Mouse (Mus musculus) layer of hippocampus, adult 2 months (tissue): ENCODE measurements at regions not wholly inside any gene's neighbourhood (a gene's known extent, or its start where the extent isn't known, plus 50 kb on each side); places are given as distances from the start of the nearest gene placed in this dataset.

Experiments used
- DNase-seq, 2 experiments: peaks; one replicate each; pipeline ENCODE4 v3.0.0; 2022; ENCODE audit warnings: low spot score in 2 of 2
- H3K27ac ChIP-seq: fragments of 200-600 bp; 2 replicates; pipeline ENCODE4 v1.8.1; 2022
- H3K4me3 ChIP-seq: fragments of 200-600 bp; 2 replicates; pipeline ENCODE4 v1.8.1; 2022; ENCODE audit warnings: mild to moderate bottlenecking
- CTCF ChIP-seq: fragments of 200-600 bp; conservative IDR thresholded peaks from 2 replicates; pipeline ENCODE4 v1.8.1; 2022; ENCODE audit warnings: antibody characterized with exemption, mild to moderate bottlenecking, moderate library complexity

DNA sequence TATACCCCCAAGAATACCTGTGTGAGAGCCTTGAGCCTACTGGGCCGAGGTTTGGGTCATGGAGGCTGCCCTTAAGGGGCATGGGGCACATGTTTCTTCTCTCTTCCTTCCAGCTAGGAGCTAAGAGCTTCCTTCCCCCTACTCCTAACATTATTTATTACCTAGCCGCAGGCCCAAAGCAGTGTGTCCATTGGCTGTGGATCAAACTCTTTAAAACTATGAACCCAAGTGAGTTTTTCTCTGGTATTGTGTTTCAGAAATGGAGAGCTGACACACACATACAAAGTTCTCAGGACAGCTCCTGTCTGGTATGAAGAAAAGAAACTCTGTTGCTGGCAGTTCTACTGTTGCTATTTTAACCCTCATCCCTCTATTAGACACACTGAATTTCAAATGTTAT lies 279.9 kb downstream of the Tbc1d1 start:
- H3K4me3 ChIP-seq: no peak overlapping the region
- TF ChIP-seq CTCF: no peak
- DNase-seq: no peak
- H3K27ac ChIP-seq: no peak overlapping the region

DNA sequence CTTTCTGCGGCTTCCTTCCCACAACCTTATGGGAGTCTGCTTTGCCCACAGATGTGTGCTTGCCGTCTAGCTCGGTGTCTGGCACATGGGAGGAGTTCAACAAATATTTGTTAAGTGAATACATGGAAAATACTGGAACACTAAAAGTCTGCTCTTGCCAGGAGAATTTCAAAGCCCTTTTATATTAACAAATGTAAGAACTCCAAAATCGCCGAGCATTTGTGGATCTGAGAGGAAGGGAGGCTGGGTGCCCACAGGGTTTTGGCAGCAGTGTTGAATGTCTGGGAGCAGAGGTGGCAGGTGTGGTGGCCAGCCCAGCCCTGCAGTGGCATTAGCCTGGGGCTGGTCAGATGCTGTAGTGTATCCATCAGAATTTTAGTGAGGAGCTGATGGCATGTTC lies 281.6 kb downstream of the Tbc1d1 start:
- no peak for DNase-seq
- no peak for TF ChIP-seq CTCF
- Histone ChIP-seq H3K27ac (no peak overlapping the region), H3K4me3 (no peak overlapping the region)

DNA sequence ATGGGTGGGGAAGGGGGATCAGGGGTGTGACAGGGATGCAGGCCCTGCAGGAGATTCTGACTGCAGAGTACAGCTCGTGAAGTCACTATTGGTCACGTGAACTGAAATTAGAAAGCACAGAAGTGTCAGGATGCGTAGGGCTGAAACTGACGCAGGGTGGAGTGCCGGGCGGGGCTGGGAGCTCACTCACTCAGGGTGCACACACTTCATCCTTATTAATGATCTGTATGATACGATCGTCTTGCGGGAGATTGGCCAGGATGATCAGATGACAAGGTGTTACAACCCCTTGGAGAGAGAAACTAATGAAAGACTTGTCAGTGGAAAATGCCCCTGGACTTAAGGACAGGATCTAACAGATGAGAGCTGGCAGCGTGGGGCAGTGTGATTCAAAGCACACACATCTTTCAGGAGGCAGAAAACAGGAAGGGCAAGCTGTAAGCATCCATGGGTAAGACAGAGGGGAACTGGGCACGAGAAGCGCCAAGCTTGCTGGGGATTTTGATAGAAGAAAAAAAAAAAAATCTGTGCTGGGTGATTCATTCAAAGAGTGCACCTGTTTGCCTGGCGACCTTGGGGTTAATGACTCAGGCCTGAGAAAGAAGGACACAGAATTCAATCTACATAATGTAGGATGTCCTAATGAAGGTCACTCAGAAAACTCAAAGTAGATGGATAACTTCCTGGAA lies 282.5 kb downstream of the Tbc1d1 start:
- Histone ChIP-seq H3K4me3 (no peak overlapping the region), H3K27ac (no peak overlapping the region)
- TF ChIP-seq CTCF: no peak
- no peak for DNase-seq

DNA sequence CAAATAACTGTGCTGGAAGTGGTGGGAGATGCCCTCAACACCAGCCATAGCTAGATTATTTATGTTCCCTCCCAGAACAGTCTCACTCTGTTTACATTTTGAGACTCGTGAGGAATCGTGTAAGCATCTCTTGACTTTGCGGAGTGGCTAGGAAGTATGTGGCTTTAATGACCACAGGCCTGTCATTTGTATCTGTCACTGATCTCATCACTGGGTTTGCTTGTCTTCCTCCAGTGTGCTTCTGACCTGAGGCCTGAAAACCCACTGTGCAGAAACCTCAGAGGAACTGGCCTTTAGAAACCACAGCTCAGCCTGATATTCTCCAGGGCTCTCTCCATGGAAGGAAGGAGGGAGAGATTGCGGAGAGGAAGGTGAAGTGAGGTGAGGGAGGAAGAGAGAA lies 291.7 kb downstream of the Tbc1d1 start:
- no peak for TF ChIP-seq CTCF
- Histone ChIP-seq H3K4me3 (no peak overlapping the region), H3K27ac (no peak overlapping the region)
- no peak for DNase-seq

DNA sequence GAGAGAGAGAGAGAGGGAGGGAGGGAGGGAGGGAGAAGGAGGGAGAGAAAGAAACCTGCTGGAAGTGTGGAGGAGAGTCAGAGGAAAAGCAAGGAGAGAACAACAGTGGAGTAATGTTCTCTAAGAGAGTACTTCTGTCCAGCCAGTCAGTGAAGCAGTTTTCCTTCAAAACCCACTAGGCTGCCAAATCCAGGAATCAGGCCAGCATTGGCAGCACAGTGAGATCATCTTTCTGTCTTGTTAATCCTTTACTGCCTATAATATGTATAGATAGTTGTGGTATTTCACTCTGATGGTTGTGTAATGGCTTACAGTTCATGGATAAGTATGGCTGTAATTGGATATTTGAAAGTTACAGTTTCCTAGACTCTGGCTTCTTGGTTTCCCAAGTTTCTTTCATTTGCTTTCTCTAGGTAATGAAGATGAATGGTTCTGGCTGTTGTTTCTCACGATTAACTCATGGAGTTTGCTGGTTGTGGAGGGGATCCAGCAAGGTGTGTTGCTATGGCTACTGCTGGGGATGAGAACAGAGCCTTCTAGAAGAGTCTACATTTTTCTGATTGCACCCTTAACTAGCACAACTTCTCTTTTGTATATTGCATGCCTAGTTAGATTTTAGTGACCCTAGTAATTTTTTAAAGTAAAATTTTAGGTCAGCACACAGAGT lies 296.7 kb downstream of the Tbc1d1 start:
- no peak overlapping the region for H3K4me3 ChIP-seq
- DNase-seq: no peak
- no peak for TF ChIP-seq CTCF
- no peak overlapping the region for H3K27ac ChIP-seq

DNA sequence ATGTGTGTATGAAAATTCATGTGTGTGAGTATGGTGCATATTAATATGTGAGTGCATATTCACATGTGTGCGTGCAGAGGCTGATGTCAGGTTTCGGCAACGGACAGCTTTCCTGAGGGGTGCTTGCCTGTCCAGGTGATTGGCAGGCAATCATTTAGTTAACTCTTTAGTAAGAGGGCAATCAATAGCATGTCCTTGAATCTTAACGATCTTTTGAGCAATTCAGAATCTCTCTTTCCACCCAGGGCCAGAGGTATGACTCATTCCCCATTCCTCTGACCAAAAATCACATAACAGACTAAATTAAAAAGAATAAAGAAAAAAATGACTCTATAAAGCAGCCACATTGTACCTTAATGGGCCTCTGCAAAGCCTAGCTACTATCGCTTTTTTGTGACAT lies 303.7 kb downstream of the Tbc1d1 start:
- Histone ChIP-seq H3K4me3 (no peak overlapping the region), H3K27ac (no peak overlapping the region)
- no peak for DNase-seq
- TF ChIP-seq CTCF: no peak

DNA sequence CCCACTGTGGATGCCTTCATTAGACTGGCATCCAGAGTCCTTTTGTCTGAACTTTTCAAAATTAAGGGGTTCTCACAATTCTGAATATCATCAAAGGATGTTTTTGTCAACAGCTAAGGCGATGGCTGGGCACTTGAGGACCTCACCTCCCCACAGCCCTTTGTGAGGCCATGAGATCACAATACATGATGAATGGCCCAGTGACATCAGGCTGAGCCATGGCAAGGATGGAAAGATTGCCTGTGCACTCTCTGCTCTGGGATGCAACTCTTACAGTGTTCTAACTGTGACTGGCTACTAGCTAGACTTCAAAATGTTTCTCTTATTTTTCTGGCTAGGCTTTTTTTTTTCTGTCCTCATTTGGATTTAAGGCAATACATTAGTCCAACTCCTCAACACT lies 304.8 kb downstream of the Tbc1d1 start:
- TF ChIP-seq CTCF: no peak
- Histone ChIP-seq H3K4me3 (no peak overlapping the region), H3K27ac (no peak overlapping the region)
- no peak for DNase-seq

DNA sequence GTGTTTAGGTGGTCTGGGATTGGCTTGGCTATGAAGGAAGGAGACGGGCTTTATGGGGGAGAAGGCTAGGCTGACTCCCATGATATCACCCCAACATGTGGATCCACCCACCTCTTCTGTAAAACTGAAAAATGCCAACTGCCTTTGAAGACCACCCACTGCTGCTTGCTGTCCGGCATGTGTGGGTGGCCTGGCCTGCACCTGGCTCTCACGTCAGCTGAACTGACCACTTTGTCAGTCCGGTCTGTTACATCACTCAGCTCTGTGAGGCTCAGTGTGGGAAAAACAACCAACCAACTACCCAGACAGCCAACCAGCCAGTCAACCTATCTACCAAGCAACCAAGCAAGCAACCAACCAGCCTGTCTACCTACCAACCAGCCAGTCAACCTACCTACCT lies 305.5 kb downstream of the Tbc1d1 start:
- no peak for DNase-seq
- H3K4me3 ChIP-seq: no peak overlapping the region
- H3K27ac ChIP-seq: no peak overlapping the region
- no peak for TF ChIP-seq CTCF

DNA sequence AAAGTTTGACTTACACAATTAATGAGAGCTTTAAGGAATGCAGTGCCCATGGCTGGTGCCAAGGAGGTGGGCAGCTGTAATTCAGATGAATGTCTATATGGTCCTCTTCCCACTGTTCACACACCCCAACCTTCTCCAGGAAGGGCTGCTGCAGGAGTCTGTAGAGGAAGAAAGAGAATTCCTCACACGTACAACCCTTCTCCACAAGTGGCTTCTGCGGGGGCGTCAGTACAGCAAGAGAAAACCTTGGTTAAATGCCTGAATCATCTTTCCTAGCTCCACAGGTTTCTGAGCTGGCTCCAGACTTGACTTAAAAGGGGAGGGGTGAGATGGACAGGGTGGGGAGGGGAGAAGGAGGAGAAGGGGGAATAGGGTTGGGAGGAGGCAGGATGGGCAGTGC lies 306.3 kb downstream of the Tbc1d1 start:
- Histone ChIP-seq H3K4me3 (no peak overlapping the region), H3K27ac (no peak overlapping the region)
- DNase-seq: no peak
- TF ChIP-seq CTCF: no peak

DNA sequence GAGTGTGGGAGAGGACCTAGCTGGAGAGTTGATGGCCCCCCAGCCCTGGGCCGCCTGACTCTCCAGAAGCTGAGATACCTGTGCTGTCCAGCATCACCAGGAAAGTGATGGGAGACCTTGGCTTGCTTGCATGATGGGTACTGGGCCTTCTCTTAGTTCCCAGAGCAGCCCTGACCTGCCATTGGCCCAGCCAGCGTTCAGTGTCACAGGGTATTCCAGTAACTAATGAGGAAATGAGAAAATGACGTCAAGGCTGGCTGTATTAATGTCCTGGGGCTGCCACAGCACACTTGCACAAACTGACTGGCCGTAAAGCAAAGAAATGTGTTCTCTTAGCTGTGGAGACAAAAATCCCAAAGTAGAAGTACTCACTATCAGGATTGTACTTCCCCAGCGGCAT lies 307.5 kb downstream of the Tbc1d1 start:
- Histone ChIP-seq H3K27ac (no peak overlapping the region), H3K4me3 (no peak overlapping the region)
- TF ChIP-seq CTCF: no peak
- DNase-seq: no peak

DNA sequence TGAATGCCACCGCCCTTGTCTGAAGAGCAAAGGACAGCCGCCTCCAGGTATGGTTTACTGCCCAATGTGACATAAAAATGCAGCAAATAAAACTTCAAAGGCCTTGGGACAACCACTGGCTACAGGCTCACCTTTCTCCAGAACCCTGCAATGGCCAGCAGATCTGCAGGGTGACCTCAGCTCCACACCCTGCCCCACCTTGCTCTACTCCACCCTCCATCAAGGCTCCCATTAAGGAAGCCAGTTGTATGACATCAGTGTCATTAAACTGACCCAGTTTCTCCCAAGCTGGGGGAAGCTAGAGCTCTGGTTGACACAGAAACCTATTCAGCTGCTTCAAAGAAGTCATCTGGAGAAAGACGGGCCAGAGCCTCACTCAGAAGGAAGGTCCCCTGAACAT lies 310.2 kb downstream of the Tbc1d1 start:
- DNase-seq: no peak
- H3K27ac ChIP-seq: no peak overlapping the region
- no peak overlapping the region for H3K4me3 ChIP-seq
- no peak for TF ChIP-seq CTCF

DNA sequence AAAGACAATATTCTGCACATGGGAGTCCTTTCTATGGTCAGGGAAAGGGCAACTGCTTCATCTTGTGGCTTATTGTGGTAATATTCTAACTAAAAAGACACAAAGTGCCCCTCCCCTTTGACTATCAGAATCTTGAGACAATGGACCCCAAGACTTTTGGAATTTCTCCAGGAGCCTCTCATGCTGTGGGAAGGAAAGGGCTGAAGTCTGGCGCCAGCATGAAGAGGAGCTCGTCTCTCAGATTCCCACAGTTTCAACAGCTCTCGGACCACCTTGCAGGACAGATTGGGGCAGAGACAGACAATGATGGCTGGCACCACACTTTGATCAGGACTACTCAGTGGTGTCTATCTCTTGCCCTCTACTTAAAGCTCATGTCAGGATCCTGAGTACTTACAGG lies 311.8 kb downstream of the Tbc1d1 start:
- Histone ChIP-seq H3K27ac (no peak overlapping the region), H3K4me3 (no peak overlapping the region)
- DNase-seq: no peak
- TF ChIP-seq CTCF: no peak

DNA sequence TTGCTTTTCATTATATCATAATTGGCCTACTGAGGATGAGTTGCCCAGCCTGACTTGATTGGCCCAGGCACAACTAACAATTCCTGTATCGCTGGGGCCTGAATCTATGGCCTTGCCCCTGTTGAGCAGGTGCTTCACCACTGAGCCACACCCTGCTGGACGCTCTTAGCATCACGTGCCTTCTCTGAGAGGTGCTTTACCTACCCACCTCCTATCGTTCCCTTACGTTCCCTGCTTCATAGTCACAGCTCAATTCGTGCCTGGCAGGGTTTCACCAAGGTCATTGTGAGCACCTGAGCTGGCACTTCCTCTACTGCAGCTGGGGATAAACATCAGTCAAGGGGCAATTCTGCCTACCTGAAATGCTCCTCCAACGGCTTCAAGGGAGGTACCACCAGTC lies 312.2 kb downstream of the Tbc1d1 start:
- H3K4me3 ChIP-seq: no peak overlapping the region
- no peak for TF ChIP-seq CTCF
- H3K27ac ChIP-seq: no peak overlapping the region
- no peak for DNase-seq

DNA sequence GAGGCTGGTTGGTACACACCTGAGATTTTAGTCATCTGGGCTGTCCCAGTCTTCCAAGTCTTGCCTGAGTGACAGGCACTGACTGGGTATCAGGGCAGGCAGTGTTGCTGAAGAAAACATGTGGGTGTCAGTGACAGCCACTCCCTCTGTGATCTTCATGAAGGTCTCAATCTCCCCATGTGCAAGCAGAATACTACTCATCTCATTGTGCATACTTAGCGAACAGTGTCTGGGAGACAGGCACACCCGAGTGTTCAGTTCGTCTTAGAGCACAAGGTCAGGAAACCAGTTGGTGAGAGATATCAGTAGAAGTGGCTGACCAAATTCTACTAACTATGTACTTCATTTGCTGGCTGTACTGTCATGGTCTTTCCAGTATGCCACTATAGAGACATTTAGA lies 315.9 kb downstream of the Tbc1d1 start:
- TF ChIP-seq CTCF: no peak
- no peak overlapping the region for H3K27ac ChIP-seq
- DNase-seq: no peak
- no peak overlapping the region for H3K4me3 ChIP-seq
